Mouse (Mus musculus) A20 (cell line): ENCODE data around the gene Sema5b.
"Not testable (repeated sequence)": the region's sequence is repeated elsewhere in the genome, so short reads cannot be mapped to it uniquely, and the experiment has no call there.

Source experiments
- DNase-seq: peaks from one replicate; pipeline ENCODE4 v3.0.0-alpha.2; 2011; ENCODE audit warnings: low read depth, low spot score

The Sema5b gene

GRCm38 (mm10) chr16:35549354-35549753 is 8.4 kb downstream of the Sema5b start:
- DNase-seq, result no peak

GRCm38 (mm10) chr16:35555596-35556482 is 14.9 kb downstream of the Sema5b start:
- DNase-seq, result no peak

GRCm38 (mm10) chr16:35557038-35557437 is 16.1 kb downstream of the Sema5b start:
- no peak for DNase-seq

DNA sequence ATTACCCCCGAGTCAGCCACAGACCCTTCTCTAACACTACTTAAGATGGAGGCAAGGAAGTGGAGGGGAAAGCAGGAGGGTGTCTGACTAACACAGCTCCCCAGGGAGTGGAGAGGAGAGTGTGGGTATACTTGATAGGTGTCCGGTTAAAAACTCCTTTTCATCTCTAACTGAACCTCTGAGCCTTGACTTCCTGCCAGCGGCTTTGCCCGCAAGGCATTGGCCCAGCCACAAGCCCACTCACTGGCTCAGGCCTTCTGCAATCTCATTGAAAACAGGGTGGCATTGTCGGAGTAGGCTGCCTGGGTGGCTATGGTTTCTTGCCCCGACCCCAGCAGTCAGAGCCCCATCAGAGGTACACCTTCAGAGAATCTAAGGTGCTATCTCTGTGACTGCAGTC is 20.6 kb downstream of the Sema5b start:
- no peak for DNase-seq

- DNase-seq, result no peak
Measured at GRCm38 (mm10) chr16:35564246-35564905, 23.4 kb downstream of the Sema5b start.

- not testable (repeated sequence) for DNase-seq
Measured at GRCm38 (mm10) chr16:35565601-35566000, 24.7 kb downstream of the Sema5b start.

GRCm38 (mm10) chr16:35568225-35568880 is 27.4 kb downstream of the Sema5b start:
- no peak for DNase-seq

- no peak for DNase-seq
Measured at GRCm38 (mm10) chr16:35569347-35569746, 28.4 kb downstream of the Sema5b start.

- DNase-seq, result no peak
Measured at GRCm38 (mm10) chr16:35569758-35570157, 28.8 kb downstream of the Sema5b start.

GRCm38 (mm10) chr16:35570627-35571026 is 29.7 kb downstream of the Sema5b start:
- no peak for DNase-seq

GRCm38 (mm10) chr16:35573586-35573985 is 32.6 kb downstream of the Sema5b start:
- no peak for DNase-seq

- DNase-seq, result no peak
Measured at GRCm38 (mm10) chr16:35577181-35577941, 36.4 kb downstream of the Sema5b start.

DNA sequence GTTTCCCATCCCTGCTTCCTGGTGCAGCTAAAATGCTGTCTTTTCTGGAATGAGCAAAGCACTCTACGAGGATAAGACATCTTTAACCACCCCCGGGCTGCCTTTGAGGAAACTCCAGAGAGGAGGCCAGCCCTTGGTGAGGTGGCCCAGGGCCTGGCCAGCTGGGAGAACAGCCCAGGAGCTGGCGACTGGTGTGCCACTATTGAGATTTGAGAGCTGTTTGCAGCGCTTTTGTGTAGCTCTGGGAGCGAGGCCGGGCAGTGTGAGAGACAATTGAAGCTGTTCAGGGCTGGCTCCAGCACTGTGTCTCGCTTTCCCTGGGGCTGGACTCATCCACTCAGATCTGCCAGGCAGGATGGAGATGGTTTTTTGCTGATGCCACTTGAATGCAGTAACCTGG is 40.4 kb downstream of the Sema5b start:
- DNase-seq, result no peak

GRCm38 (mm10) chr16:35583551-35584080 is 42.7 kb downstream of the Sema5b start:
- no peak for DNase-seq

GRCm38 (mm10) chr16:35585126-35585694 is 44.3 kb downstream of the Sema5b start:
- no peak for DNase-seq

DNA sequence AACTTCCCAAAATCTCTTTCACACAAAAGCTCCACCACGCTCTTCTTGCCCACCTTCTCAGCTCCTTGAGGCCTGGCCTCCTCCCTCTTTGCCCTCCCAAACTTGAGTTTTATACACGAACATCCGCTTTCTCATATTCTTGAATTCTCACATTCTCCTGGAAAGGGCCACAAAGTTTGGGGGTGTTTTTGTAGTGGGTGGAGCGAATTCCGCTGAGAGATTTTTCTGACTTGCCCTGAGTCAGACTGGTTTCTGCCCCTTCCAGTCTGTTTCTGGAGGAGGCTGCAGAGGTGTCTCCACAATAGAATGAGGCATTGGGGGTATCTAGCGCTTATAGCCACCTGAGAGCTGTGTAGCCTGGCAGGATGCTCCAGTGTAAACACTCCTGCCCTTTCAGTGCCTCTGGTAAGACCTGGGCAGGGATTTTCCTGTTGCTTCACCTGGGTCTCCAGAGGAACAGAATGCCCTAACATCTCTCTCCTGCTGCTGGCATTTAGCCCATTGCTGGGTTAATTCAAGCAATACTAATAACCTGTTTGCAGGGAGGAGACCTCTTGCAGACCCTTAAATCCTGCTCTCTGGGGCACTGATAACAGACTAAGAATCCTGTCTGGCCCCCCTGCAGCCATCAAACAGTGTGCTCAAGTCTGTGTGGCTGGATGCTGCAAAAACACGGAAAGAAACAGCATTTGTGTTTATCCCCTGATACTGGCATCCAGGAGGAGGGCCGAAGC is 46.3 kb downstream of the Sema5b start:
- DNase-seq, result no peak

- DNase-seq, result no peak
Measured at GRCm38 (mm10) chr16:35587866-35588465, 47.0 kb downstream of the Sema5b start.

DNA sequence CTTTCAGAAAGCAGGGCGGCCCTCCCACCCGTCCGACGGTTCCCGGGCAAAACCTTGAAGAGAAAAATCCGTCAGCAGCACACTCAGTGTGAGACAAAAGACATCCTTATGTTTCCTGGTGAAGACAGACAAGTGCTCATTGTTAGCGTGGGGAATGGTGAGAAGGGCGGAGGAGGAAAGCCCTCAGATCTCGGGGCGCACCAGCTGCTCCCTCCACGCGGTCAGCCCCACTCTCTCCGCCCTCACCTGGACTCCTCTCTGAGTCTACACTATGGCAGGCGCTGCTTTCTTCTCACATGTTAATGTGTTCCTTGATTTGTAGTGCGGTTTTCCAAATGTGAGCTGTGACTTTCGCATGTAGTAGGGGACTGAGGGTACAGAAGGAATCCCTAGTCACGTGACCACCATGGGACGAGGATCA is 47.8 kb downstream of the Sema5b start:
- DNase-seq, result no peak

- no peak for DNase-seq
Measured at GRCm38 (mm10) chr16:35591756-35592155, 50.8 kb downstream of the Sema5b start.
